Mouse (Mus musculus) liver, embryonic 13.5 days (tissue): Measurements from ENCODE around the gene Ankrd36. TPM values are rescaled to one million over a fixed set of nuclear protein-coding genes. Genes with fewer than 3 reads are reported as not detected.
"Not testable (repeated sequence)": the region's sequence is repeated elsewhere in the genome, so short reads cannot be mapped to it uniquely, and the experiment has no call there.

Experiments used
- ATAC-seq: fragments of 200-750 bp; cut with Nextera tagmentation; 2 replicates; pipeline ENCODE4 v1.8.0; 2017; ENCODE audit warnings: low read depth, mild to moderate bottlenecking, moderate number of reproducible peaks, moderate library complexity
- DNase-seq: peaks from one replicate; pipeline ENCODE4 v3.0.0; 2022
- H3K27ac ChIP-seq: fragments of 300-500 bp; sonication (generic); 2 replicates; pipeline ENCODE4 v1.5.1; 2015; ENCODE audit warnings: moderate library complexity, mild to moderate bottlenecking, inconsistent platforms
- H3K27me3 ChIP-seq: fragments of 300-500 bp; sonication (generic); 2 replicates; pipeline ENCODE4 v1.6.1; 2015; ENCODE audit warnings: mild to moderate bottlenecking, inconsistent platforms
- H3K36me3 ChIP-seq: fragments of 300-500 bp; sonication (generic); 2 replicates; pipeline ENCODE4 v1.6.1; 2015; ENCODE audit warnings: mild to moderate bottlenecking, inconsistent platforms
- H3K4me1 ChIP-seq: fragments of 300-500 bp; sonication (generic); replicated peaks from 2 replicates; pipeline ENCODE4 v1.6.1; 2015; ENCODE audit warnings: inconsistent platforms
- H3K4me2 ChIP-seq: fragments of 300-500 bp; sonication (generic); 2 replicates; pipeline ENCODE4 v1.6.1; 2015; ENCODE audit warnings: inconsistent platforms, mild to moderate bottlenecking, moderate library complexity
- H3K4me3 ChIP-seq: fragments of 300-500 bp; sonication (generic); replicated peaks from 2 replicates; pipeline ENCODE4 v1.5.1; 2015; ENCODE audit warnings: mild to moderate bottlenecking, inconsistent platforms
- H3K9ac ChIP-seq: fragments of 300-500 bp; sonication (generic); 2 replicates; pipeline ENCODE4 v1.6.1; 2015; ENCODE audit warnings: mild to moderate bottlenecking, inconsistent platforms
- H3K9me3 ChIP-seq: fragments of 300-500 bp; sonication (generic); replicated peaks from 2 replicates; pipeline ENCODE4 v1.6.1; 2016; ENCODE audit warnings: inconsistent platforms
- WGBS: fragments of 180-500 bp; shearing (Covaris S2); methylation state at CpG from one replicate; pipeline ENCODE4 v1.1.7; 2015; ENCODE audit not compliant: insufficient replicate concordance; 5-methylcytosine and 5-hydroxymethylcytosine counted together
- polyA plus RNA-seq: library from polyadenylated mRNA; unstranded; fragments of >200 nt; fragmentation: Nextera tagmentation; extraction: Ambion mirVana; gene quantifications from 2 replicates; pipeline ENCODE4 v1.2.1, GENCODE M21; 2015

Ankrd36 gene
- polyA plus RNA-seq, 1 experiment from 2014 or later = 1.5 TPM

- Histone ChIP-seq H3K4me1 (peaks cover 4% of the 10 kb centered on the region; the same call in 1 of the 2 replicates), H3K4me2 (no peak overlapping the region), H3K27ac (no peak overlapping the region), H3K27me3 (no peaks in the 10 kb centered on the region), H3K4me3 (no peak overlapping the region), H3K36me3 (peaks cover 91% of the 10 kb centered on the region), H3K9ac (no peak overlapping the region), H3K9me3 (no peaks in the 10 kb centered on the region)
- 55% methylated on average over 6 of the region's 6 CpGs for WGBS
- ATAC-seq = 0 out of 2 replicates have a peak, but pooled peaks have one; percentile 34
- no peak for DNase-seq
These were observed 38.8 kb upstream of the Ankrd36 start for GRCm38 (mm10) chr11:5530717-5531116.

GRCm38 (mm10) chr11:5533108-5533507 lies 36.4 kb upstream of the Ankrd36 start:
- Histone ChIP-seq H3K36me3 (peaks cover 82% of the 10 kb centered on the region), H3K4me2 (no peak overlapping the region), H3K27me3 (no peaks in the 10 kb centered on the region), H3K4me1 (peaks cover 6% of the 10 kb centered on the region; the same call in 1 of the 2 replicates), H3K27ac (no peak overlapping the region), H3K4me3 (no peak overlapping the region), H3K9ac (no peak overlapping the region), H3K9me3 (no peaks in the 10 kb centered on the region)
- 79% methylated on average over 5 of the region's 5 CpGs for WGBS
- ATAC-seq (peak; percentile 36; the same call in 1 of the 2 replicates), DNase-seq (no peak)

DNA sequence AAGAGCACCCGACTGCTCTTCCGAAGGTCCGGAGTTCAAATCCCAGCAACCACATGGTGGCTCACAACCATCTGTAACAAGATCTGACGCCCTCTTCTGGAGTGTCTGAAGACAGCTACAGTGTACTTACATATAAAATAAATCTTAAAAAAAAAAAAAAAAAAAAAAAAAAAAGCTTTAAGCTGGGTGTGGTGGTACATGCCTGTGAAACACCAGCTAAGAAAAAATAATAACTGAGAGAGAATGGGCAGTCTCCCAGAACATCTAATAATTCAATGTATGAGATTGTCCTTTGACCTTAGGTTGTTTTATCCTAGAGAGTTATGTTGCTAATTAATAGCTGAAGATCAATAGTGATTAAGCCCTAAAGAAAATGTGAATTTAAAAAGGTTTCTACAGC lies 32.0 kb upstream of the Ankrd36 start:
- H3K9ac ChIP-seq, H3K27ac ChIP-seq, ATAC-seq, H3K9me3 ChIP-seq, H3K27me3 ChIP-seq, DNase-seq, H3K4me2 ChIP-seq, H3K4me3 ChIP-seq: not testable (repeated sequence)
- H3K36me3 ChIP-seq = peaks cover 57% of the 10 kb centered on the region
- H3K4me1 ChIP-seq = peaks cover 35% of the 10 kb centered on the region
- 86% methylated on average over 4 of the region's 4 CpGs for WGBS

- peak overlapping the region; percentile 91 for H3K4me3 ChIP-seq
- peak overlapping the region; percentile 83 for H3K4me2 ChIP-seq
- peaks cover 28% of the 10 kb centered on the region for H3K36me3 ChIP-seq
- H3K4me1 ChIP-seq = peaks cover 39% of the 10 kb centered on the region
- ATAC-seq (no peak), DNase-seq (no peak)
- no peaks in the 10 kb centered on the region for H3K9me3 ChIP-seq
- 51% methylated on average over 4 of the region's 4 CpGs for WGBS
- H3K27ac ChIP-seq = no peak overlapping the region
- H3K27me3 ChIP-seq = no peaks in the 10 kb centered on the region
- H3K9ac ChIP-seq = peak overlapping the region; percentile 92
These were observed 29.2 kb upstream of the Ankrd36 start for GRCm38 (mm10) chr11:5540331-5540730.

GRCm38 (mm10) chr11:5541230-5541798 lies 28.2 kb upstream of the Ankrd36 start:
- peak overlapping the region; percentile 83 for H3K4me2 ChIP-seq
- no peaks in the 10 kb centered on the region for H3K27me3 ChIP-seq
- peak overlapping the region; percentile 91 for H3K4me3 ChIP-seq
- peaks cover 39% of the 10 kb centered on the region for H3K4me1 ChIP-seq
- 1% methylated on average over 28 of the region's 28 CpGs for WGBS
- peak overlapping the region; percentile 92 for H3K9ac ChIP-seq
- peaks cover 26% of the 10 kb centered on the region for H3K36me3 ChIP-seq
- no peaks in the 10 kb centered on the region for H3K9me3 ChIP-seq
- DNase-seq = no peak
- peak overlapping the region; percentile 87 for H3K27ac ChIP-seq
- ATAC-seq = no peak

DNA sequence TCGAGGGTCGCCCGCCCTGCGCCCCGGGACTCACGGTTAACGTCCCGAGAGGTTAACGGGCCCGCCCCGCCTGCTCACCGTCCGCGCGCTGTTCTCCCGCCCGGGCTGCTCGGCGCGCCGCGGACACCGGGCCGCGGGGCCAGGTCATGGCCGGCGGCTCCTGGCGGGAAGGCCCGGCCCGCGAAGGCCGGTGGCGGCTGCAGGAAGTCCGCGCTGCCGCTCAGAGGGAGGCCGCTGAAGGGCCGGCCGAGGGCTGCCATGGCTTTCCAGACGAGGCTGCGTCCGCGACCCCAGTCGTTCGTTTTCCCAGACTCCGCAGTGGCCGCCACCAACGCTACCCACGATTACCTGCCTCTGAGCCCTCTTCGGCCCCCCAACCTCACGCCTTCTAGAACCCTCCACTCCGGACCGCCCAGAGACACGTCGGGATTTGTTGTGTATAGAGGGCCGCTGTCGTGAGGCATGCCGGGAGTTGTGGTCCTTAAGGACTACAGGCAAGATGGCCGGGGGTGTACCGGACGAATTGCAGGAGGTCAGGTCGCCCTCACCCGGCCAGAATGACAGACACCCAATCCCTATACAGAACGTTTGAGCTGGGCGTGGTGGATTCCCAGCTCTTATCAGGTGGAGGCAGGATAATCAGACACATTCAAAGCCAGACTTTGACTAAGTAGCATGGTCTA lies 27.5 kb upstream of the Ankrd36 start, which contains the start of gene Ccdc117:
TSS of gene Ccdc117 (minus strand) at position 389 of the 683 bp plus-strand sequence.
- Histone ChIP-seq H3K4me1 (peaks cover 39% of the 10 kb centered on the region), H3K36me3 (peaks cover 19% of the 10 kb centered on the region), H3K27me3 (no peaks in the 10 kb centered on the region), H3K27ac (peak within 1 kb of the TSS; percentile 87), H3K9me3 (no peaks in the 10 kb centered on the region), H3K4me2 (peak within 1 kb of the TSS; percentile 83), H3K9ac (peak within 1 kb of the TSS; percentile 92), H3K4me3 (peak within 1 kb of the TSS; percentile 91)
- DNase-seq = peak; percentile 93
- WGBS = under 1% methylated on average over 65 of the region's 65 CpGs
- ATAC-seq = peak; percentile 97

- H3K4me2 ChIP-seq = peak overlapping the region; percentile 83
- H3K27me3 ChIP-seq = no peaks in the 10 kb centered on the region
- 39% methylated on average over 5 of the region's 5 CpGs for WGBS
- H3K4me1 ChIP-seq = peaks cover 39% of the 10 kb centered on the region
- H3K9ac ChIP-seq = no peak overlapping the region
- no peaks in the 10 kb centered on the region for H3K9me3 ChIP-seq
- peak overlapping the region; percentile 87 for H3K27ac ChIP-seq
- H3K4me3 ChIP-seq = peak overlapping the region; percentile 91
- ATAC-seq = no peak
- H3K36me3 ChIP-seq = peaks cover 19% of the 10 kb centered on the region
- no peak for DNase-seq
These were observed 26.9 kb upstream of the Ankrd36 start for GRCm38 (mm10) chr11:5542482-5543185.

DNA sequence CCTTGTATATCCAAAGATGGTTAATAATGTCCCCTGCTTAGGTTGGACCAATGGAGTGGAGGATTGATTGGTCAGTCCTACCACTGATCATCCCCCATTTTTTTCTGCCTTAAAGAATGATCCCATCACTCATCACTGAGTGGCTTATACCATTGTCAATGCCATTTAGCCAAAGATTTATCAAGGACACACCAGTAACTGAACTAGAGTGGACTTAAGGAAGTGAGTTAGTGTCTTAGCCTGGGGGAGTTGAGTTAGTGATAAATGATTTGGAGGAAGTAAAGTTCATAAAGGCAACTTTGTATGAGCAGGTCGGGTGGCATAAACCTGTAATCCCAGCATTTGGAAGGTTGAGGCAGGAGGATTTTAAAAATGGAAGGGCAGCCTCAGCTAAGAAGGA lies 26.2 kb upstream of the Ankrd36 start:
- ATAC-seq (no peak), DNase-seq (no peak)
- H3K9me3 ChIP-seq = no peaks in the 10 kb centered on the region
- H3K4me3 ChIP-seq = no peak overlapping the region
- H3K4me1 ChIP-seq = peaks cover 35% of the 10 kb centered on the region
- peaks cover 15% of the 10 kb centered on the region for H3K36me3 ChIP-seq
- no peak overlapping the region for H3K4me2 ChIP-seq
- H3K27ac ChIP-seq = no peak overlapping the region
- WGBS = 63% methylated on average over 1 of the region's 1 CpGs
- H3K9ac ChIP-seq = no peak overlapping the region
- H3K27me3 ChIP-seq = no peaks in the 10 kb centered on the region

DNA sequence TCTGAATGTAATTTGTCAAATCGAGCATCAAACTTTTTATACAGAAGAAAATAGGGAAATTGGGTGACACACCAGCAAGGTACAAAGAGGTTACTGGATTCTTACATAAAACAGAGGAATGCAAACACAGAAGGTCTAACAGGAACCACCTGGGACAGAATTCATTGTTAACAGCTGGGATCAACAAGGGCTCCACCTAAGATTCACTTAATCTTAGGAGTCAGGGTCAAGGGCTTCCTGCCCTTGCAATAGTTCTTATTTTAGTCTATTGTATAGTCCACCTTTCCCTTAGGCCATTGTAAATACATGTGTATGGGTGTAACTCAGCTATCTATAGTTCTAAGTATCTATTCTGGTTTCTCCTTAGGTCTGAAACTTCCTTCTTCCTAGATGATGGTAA lies 24.8 kb upstream of the Ankrd36 start:
- not testable (repeated sequence) for H3K27ac ChIP-seq, DNase-seq

DNA sequence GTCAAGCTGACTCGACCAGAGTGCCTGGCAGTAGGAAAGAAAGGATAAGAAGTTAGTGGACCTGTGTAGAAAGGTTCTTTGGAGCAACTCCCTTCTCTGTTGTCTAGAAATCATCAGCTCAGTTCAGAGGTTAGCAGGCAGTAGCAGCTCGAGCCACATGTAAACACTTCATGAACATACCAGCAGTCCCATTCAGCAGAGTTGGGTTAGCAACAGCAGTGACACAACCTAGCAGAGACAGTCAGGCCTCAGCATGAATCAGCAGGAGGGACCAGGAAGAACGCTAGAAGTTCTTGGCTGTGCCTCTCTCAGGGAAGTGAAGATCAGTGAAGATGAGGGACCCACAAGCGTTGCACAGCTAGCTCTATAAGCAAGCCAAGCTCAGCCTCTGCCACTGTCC lies 24.0 kb upstream of the Ankrd36 start:
- no peaks in the 10 kb centered on the region; the same call in 1 of the 2 replicates for H3K9me3 ChIP-seq
- H3K4me2 ChIP-seq = no peak overlapping the region
- ATAC-seq (no peak), DNase-seq (no peak)
- H3K36me3 ChIP-seq = no peaks in the 10 kb centered on the region
- H3K27me3 ChIP-seq = no peaks in the 10 kb centered on the region
- no peak overlapping the region for H3K27ac ChIP-seq
- WGBS = 56% methylated on average over 4 of the region's 4 CpGs
- no peak overlapping the region for H3K4me3 ChIP-seq
- no peak overlapping the region for H3K9ac ChIP-seq
- H3K4me1 ChIP-seq = peaks cover 15% of the 10 kb centered on the region

More for the DNA sequence above, 24.8 kb upstream of the Ankrd36 start:
- ATAC-seq, H3K27me3 ChIP-seq, H3K4me3 ChIP-seq, H3K9me3 ChIP-seq, H3K4me2 ChIP-seq, H3K9ac ChIP-seq, H3K36me3 ChIP-seq: not testable (repeated sequence)
- H3K4me1 ChIP-seq = peaks cover 21% of the 10 kb centered on the region
- WGBS = 56% methylated on average over 1 of the region's 1 CpGs

DNA sequence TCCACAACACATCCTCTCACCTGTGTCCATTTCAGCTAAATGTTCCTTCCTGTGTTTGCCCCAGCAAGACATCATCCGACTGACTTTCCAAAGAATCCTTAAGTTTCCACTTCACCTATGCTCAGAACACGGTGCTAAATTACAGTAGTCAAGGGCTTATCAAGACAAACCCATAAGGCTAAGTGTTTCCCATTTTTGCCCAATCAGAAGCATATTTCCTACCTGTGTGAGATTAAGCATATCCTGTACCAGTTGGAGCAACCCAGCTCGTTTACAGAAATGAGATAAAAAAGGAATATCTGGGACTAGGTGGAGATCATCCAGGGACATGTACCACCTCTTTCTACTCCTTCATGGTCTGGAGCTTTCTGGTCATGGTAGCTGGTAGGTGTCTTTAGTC lies 22.8 kb upstream of the Ankrd36 start:
- Histone ChIP-seq H3K9me3 (peaks cover 3% of the 10 kb centered on the region; the same call in 1 of the 2 replicates), H3K9ac (no peak overlapping the region), H3K27me3 (no peaks in the 10 kb centered on the region), H3K4me2 (no peak overlapping the region), H3K27ac (no peak overlapping the region), H3K4me3 (no peak overlapping the region), H3K4me1 (peaks cover 7% of the 10 kb centered on the region), H3K36me3 (no peaks in the 10 kb centered on the region)
- DNase-seq (no peak), ATAC-seq (no peak)
- WGBS = 42% methylated on average over 3 of the region's 3 CpGs
